1 mouse cellular context compared by ENCODE assay signal in the genomic region with DNA sequence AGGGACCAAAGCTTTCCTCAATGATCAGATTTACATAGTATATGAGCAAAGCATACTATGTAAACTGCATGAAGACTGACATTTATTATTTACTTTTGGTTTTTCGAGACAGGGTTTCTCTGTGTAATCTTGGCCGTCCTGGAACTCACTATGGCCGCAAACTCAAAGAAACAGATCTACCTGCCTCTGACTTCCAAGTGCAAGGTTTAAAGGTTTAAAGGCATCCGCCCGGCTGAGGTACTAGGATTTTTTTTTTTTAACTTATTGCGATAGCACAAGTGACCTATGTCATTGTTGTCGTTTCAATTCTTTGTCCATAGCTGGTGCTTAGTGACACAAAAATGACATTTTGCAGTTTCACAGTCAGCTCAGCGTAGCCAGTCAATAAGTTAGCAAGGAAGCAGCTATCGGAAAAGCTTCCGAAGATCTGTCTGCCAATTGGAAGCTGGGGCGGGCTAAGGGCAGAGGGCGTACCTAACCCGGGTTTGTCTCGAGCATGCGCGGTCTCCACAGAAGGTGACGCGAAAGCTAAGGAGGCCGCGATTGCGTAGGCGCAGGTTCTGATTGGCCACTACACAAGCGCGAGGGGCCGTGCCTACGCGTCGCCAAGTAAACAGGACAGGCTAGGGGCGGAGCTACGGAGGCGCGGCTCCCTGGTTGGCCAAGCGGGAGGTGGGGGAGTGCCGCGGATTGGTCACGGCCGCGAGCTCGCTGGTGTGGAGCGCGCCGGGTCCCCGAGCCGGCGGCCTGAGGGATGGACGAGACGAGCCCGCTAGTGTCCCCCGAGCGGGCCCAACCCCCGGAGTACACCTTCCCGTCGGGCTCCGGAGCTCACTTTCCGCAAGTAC.
TF ChIP-seq lines count a peak whose summit lies in the region.

A gene (plus strand): TSS at position 723 of the 848 bp plus-strand sequence.

TF ChIP-seq in CH12.LX, 34 proteins besides CTCF, POLR2A, EP300 and RAD21 (continued from another document):
- TF ChIP-seq BHLHE40 (IDR thresholded peaks at IDR 0.05; ENCODE audit: low read depth, low read length) = 0 out of 2 replicates have a peak, but pooled peaks have one; percentile 4
- peak; percentile 77; the same call in 1 of the 2 replicates for TF ChIP-seq NELFE (IDR thresholded peaks at IDR 0.05; ENCODE audit: low read depth, low read length)
- 0 out of 2 replicates have a peak, but pooled peaks have one; percentile 44 for TF ChIP-seq KAT2A (IDR thresholded peaks at IDR 0.05; ENCODE audit: insufficient replicate concordance, low read length)
- TF ChIP-seq ZNF384 (IDR thresholded peaks at IDR 0.05; ENCODE audit: low read depth, low read length) = no peak; the same call in none of the 2 replicates
- TF ChIP-seq ZC3H11A (IDR thresholded peaks at IDR 0.05; ENCODE audit: low read depth, low read length) = no peak
- no peak for TF ChIP-seq MAZ (IDR thresholded peaks at IDR 0.05; ENCODE audit: low read depth, low read length)
- 0 out of 2 replicates have a peak, but pooled peaks have one; percentile 44 for TF ChIP-seq TBP (conservative IDR thresholded peaks at IDR 0.05; ENCODE audit: low read depth, low read length)
- TF ChIP-seq MYC (IDR thresholded peaks at IDR 0.05; ENCODE audit: low read depth, low read length) = no peak
- no peak for TF ChIP-seq ZKSCAN1 (IDR thresholded peaks at IDR 0.05; ENCODE audit: borderline replicate concordance, low read depth, low read length)
- TF ChIP-seq JUN (IDR thresholded peaks at IDR 0.05; ENCODE audit: insufficient read depth, low read depth, low read length) = 0 out of 2 replicates have a peak, but pooled peaks have one; percentile 15
- TF ChIP-seq SMC3 (IDR thresholded peaks at IDR 0.05; ENCODE audit: low read depth, low read length) = no peak
- peak; percentile 47; the same call in 1 of the 2 replicates for TF ChIP-seq MAX (IDR thresholded peaks at IDR 0.05; ENCODE audit: low read length)
- TF ChIP-seq E2F4 (IDR thresholded peaks at IDR 0.05; ENCODE audit: insufficient replicate concordance, low read depth, low read length) = peak; percentile 39; the same call in 1 of the 2 replicates
- peak; percentile 68 for TF ChIP-seq HCFC1 (IDR thresholded peaks at IDR 0.05; ENCODE audit: low read depth, low read length)
- TF ChIP-seq RCOR1 (conservative IDR thresholded peaks at IDR 0.05; ENCODE audit: low read depth, low read length) = no peak
- TF ChIP-seq IRF4 (IDR thresholded peaks at IDR 0.05; ENCODE audit: low read depth, low read length) = peak; percentile 23; the same call in 1 of the 2 replicates
- TF ChIP-seq POLR2AphosphoS2 (IDR thresholded peaks at IDR 0.05; ENCODE audit: low read depth, low read length) = peak; percentile 61; the same call in 1 of the 2 replicates
- TF ChIP-seq MXI1 (IDR thresholded peaks at IDR 0.05; ENCODE audit: low read depth, low read length) = peak; percentile 70; the same call in 1 of the 2 replicates
- no peak for TF ChIP-seq MAFK (IDR thresholded peaks at IDR 0.05; ENCODE audit: insufficient replicate concordance, low read length)
- TF ChIP-seq JUND (conservative IDR thresholded peaks at IDR 0.05; ENCODE audit: low read depth, low read length) = no peak
- TF ChIP-seq MEF2A (IDR thresholded peaks at IDR 0.05; ENCODE audit: borderline replicate concordance, low read depth, low read length) = peak; percentile 38; the same call in 1 of the 2 replicates
- TF ChIP-seq SIN3A (IDR thresholded peaks at IDR 0.05; ENCODE audit: low read length) = peak; percentile 89
